Mouse (Mus musculus): ENCODE measurements around the gene Prss56. TPM values are rescaled to one million over a fixed set of nuclear protein-coding genes. Genes with fewer than 3 reads are reported as not detected.
A peak's percentile ranks its signal among the peaks of the same experiment; 100 is the strongest.

The Prss56 gene
- not detected for total RNA-seq (2021)

DNA sequence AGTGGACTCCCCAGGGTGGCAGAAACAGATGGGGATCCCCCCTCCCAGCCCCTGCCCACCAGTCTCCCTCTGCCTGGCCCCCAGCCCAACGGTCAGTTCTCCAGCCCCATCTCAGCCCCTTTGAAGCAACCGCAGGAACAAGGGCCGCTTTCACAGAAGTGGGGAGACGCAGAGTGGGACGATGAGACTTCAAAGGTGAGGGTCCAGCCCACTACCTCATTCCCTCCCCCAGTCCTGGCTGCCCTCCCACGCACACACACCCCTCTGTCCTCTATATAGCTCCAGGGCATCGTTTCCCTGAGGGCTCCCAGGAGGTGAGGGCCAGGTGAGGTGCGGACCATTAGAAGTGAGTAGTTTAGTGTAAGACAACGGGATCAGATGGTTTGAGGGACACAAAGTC, at the start of gene Prss56:
TSS of gene Prss56 (plus strand) at position 301 of the 400 bp plus-strand sequence.
- intact Hi-C loops (cut with DNase I): no loop called here
- DNase-seq (ENCODE audit: low spot score): no peak

DNA sequence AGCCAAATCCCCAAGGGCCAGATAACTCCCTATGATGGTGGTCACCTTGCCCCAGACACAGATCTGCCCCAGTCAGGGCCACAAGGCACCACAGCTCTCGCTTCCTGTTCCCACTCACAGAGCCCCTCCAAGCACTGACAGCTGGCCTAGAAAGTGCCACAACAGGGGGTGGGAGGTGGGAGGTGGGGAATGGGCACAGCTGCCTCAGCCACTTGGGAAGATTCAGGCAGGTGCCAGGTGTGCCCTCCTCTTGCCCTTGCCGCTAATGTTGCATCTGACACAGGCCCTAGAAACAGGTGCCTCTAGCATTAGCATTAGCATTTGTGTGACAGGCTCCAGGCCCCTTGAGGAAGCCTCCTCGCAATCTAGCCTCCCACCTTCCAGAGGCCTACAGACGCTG, 41.6 kb upstream of the Prss56 start:
- intact Hi-C loops (cut with DNase I): no loop called here
- no peak for DNase-seq (ENCODE audit: low spot score)

DNA sequence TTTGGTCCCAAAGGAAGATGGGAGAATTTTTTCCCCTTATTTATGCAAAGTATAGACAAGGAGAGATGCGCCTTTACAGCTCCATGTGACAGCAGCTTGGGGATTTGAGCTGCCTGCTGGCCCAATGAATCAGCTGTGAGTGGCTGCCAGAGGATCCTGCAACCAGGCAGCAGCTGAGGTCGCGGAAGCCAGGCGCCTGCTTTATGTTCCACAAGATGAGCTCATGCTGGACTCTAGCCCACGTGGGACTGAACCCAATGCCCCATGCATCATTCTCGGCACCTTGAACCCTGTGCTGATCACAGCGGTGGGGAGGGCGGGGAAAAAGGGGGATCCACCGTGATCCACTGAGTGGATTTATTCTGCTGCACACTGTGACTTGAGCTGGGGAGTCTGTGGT, 40.7 kb upstream of the Prss56 start:
- intact Hi-C loops (cut with DNase I): no loop called here
- DNase-seq (ENCODE audit: low spot score): no peak

DNA sequence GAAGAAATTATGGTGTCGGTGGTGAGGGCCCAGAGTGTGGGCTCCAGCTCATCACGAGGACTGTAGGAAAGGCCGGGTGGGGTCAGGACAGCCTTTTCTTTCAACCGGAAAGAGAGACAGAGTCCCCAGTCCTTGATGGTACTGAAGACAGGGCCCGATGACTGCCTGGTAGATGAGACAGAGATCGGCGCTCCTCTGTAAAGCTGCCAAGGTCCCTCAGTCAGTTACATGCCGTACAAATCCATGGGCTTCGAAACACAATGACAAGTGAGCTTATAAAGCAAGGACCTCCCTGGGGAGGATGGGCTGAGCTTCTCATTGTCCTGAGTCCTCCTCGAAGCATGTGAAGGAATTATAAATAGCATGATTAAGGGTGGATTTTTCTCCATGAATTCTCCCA, 40.0 kb upstream of the Prss56 start:
- DNase-seq (ENCODE audit: low spot score): no peak
- intact Hi-C loops (cut with DNase I): no loop called here

DNA sequence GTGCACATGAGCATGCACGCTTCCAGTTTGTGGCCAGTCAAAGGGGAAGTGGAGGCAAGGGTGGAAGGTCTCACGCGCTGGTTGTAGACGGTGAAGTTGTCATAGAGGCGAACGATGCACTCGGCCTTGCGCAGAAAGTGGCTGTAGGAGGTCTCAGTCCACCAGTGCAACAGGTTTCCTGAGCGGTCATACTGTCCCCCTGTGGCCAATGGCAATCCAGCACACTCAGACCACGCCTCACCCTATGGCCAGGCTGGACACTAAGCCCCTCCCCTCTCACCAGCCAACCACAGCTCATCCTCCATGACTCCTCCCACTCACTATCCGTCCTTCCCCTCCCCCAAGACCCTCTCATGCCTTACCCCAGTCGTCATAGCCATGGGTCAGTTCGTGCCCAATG, 33.7 kb upstream of the Prss56 start:
- intact Hi-C loops (cut with DNase I): no loop called here

DNA sequence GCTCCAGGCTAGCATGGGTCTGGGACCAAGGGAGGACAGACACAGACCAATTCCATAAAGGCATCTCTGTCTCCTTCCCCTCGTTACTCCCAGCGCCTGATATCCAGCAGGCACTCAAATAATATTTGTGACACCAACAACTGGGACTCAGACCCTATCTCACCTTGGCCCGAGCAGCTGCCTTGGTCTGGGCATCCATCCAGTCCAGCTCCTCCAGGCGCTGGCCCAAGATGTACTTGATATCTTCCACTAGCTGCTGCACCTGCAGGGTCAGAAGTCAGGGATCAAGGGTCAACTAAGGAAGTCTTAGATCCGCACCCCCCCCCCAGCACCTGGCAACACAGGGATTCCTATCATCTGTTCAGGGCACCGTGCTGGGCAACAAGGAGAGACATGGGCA, 31.8 kb upstream of the Prss56 start:
- no peak for DNase-seq (ENCODE audit: low spot score)
- intact Hi-C loops (cut with DNase I): no loop called here

More for the DNA sequence above, 33.7 kb upstream of the Prss56 start:
- DNase-seq (ENCODE audit: low spot score): no peak

DNA sequence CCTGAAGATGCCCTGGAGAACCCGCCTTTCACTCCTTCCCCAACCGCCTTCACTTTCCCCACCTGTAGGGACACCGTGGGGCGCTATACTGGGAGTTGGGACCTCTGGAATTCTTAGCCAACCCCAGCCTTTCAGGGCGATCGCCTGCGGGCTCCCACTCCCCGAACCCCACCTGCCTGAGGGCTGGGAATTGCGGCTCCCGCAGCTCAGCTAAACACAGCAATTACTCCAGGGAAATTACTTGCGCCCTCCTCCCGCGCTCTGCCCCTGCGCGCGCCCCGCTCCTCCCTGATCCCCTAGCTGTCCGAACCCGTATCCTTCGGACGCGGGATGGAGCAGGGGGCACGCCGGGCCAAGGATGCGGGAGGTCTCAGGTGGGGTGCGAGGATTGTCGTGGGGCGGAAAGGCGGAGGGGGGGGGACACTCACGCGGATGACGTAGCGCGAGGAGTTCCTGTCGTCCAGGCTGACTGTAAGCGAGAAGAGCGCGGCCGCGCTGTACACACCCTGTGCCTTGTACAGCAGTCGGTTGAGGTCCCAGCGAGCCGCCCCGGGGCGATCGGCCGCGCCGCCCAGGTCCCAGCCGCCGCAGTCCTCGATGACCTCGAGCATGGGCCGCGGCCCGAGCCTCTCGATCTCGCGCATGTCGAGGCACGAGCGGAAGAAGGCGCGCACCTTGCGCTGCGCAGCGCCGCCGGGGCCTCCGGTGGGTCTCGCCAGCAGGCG, 29.2 kb upstream of the Prss56 start:
- intact Hi-C loops (cut with DNase I): no loop called here
- DNase-seq (ENCODE audit: low spot score): no peak

DNA sequence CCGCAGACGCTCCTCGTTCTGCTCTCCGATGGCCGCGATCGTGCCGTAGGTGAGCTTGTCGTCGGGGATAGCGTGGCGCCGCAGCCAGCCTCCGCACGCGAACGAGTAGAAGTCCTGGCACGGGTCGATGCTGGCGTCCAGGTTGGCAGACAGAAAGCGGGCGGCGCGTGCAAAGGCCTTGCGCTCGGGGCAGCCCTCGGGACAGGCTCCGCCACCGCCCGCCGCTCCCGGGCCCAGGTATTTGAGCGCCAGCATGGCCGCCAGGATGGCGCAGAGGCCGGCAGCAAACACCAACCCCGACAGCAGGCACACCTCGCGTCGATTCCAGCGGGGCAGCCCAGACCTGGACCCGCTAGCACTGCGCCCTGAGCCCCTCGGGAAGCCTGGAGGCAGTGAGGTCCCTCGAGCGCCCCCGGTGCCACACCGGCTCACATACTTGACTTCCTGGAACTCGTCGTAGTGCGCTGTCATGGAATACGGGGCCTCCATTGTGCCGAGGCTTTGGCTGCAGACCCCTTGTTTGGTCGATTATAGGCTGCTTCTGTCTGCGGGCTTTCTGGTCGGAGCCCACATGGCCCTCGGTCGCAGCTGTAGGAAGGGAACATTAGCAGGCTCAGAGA, 28.5 kb upstream of the Prss56 start:
- DNase-seq (ENCODE audit: low spot score): no peak
- intact Hi-C loops (cut with DNase I): no loop called here

DNA sequence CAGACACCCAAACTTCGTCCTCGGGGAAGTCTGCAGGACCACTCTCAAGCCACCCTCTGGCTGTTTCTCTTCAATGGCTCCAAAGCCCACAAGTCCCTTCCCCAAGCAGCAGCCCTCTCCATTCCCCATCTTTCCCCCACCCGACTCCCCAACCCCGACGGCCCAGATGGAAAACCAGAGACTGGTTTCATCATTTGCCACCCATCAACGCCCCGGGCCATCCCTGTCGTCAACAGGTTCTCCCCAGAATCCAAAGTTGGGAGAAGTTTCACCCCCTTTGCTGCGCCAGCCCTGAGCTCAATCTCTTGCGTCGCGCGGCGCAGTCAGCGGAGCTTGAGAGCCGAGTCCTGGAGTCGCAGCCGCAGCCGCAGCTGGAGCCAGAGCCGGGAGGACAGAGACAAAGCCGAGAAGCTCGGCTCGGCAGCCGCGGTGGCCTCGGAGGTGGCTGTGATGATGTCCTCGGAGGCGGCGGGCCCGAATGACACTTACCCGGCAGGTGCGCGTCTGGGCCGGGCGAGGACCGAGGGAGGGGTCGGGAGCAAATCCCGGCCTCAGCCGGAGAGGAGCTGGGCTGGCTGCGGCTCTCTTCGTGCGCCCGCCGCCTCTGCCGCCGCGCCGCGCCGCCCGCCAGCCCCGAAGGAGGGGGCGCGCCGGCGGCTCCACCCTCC, 27.4 kb upstream of the Prss56 start:
- no peak for DNase-seq (ENCODE audit: low spot score)
- intact Hi-C loops (cut with DNase I): no loop called here

DNA sequence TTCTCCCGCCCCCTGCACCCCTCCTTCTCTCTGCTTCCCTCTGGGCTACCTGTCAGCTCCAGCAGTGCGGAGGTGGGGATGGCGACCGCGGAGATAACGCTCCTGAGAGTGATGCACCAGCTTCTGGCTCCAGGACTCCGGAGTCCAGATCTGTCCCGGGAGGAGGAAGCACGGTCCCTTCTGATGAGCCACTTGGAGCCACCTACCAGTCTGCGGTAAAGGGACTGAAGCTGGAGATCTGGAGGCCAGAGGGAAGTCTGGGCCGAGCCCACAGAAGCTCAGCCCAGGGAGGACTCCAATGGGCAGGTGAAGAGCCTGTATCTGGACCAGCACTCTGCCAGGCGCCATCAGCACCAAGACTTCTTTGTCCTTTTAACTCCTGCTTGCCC, 26.9 kb upstream of the Prss56 start, which contains the start of gene Ecel1:
TSS of gene Ecel1 (minus strand) at position 323 of the 389 bp plus-strand sequence.
- intact Hi-C loops (cut with DNase I): no loop called here
- no peak for DNase-seq (ENCODE audit: low spot score)

DNA sequence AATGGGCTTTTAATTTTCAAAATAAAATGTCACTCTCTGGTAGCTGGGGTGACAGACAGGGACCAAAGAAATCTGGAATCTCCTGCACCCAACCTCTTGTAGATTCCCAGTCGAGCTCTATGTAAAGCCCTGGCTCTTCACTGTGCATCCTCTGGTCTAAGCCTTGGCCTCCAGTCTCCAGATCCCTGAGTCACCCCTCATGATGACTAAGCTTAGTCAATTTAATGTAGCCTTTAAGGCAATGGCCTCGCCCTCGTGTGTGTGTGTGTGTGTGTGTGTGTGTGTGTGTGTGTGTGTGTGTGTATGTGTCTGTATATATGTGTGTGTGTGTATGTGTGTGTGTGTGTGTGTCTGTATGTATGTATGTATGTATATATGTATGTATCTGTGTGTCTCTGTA, 23.7 kb upstream of the Prss56 start:
- DNase-seq (ENCODE audit: low spot score): no peak
- intact Hi-C loops (cut with DNase I): no loop called here

DNA sequence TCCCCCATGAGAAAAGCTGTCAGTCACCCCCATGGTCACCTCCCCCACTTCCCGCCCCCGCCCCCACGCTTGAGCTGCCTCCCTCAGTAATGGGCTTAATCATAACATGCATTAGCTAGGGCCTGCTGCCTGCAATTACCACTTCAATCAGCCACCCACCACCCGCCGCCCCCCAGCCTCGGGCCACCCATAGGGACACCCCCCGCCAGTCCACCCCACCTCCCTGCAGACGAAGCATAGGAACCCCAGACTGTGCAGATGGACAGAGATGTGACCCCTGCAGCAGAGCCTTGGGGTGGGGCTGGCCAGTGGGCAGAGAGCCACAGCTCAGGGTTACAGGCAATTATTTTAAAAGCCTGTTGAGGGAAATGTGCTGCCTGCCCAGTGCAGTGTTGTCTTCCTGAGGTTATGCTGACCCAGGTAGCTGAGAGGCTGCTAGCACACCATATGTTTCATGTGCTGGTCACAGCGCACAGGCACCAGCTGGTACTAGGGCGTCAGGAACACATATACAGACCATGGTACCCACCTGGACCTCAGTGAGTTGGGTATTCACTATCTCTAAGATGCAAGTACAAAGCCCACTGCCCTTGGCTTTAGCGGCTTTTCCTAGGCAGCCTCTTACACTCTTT, 18.8 kb upstream of the Prss56 start:
- no peak for DNase-seq (ENCODE audit: low spot score)
- intact Hi-C loops (cut with DNase I): no loop called here

DNA sequence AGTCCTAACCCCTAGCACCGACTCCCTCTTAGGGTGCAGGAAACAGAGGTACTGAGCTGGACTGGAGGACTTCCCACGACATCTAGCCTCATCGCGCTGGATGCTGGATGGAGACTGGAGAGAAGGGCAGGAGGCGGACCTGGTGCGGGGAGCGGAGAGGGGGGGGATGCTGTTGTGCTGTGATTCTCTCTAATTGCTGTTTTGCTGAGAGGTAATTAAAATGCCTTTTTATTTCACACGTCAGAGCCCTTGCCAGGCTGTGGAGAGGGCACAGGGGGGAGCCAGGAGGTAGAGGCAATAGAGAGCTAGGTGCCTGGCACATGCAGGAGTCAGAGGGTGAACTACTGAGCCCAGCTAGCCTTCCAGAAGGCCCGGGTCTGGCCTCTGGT, 18.3 kb upstream of the Prss56 start:
- DNase-seq (ENCODE audit: low spot score): no peak
- intact Hi-C loops (cut with DNase I): no loop called here

DNA sequence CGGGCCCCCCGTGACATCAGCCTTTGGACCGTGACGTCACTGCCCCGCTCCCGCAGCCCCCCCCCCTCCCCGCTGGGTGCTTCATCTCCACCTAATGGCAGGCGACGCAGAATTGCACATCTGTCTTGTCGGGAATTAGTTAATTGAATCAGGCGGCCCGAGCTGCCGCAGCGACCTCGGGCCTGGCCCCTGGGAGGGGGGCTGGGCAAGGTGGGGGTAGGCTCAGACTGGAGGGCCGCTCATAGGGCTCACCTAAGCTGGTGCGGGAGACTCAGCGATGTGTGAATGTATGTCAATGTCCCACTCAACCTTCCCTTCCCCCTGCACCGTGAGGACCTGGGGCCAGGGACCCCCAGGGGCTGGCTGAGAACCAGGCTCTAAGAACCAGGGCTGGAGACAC, 12.7 kb upstream of the Prss56 start:
- DNase-seq (ENCODE audit: low spot score): no peak
- intact Hi-C loops (cut with DNase I): no loop called here

DNA sequence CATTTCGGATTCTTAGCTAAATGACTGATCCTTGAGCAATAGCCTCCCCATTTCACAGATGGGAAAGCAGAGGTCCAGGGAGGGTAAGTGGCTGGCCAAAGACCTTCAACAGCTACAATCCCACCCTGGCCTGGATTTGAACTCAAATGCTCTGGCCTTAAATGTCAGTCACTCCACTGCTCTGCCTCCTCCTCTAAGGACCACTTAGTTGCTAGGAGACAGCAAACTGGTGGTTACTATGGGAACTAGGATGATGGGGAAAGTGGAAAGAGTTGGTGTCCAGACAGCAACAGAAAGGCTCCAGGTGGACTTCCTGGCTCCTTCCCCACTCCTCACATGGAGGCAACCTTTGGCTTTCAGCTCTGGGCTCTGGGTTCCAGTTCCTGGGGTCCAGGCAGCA, 11.8 kb upstream of the Prss56 start:
- intact Hi-C loops (cut with DNase I): no loop called here
- DNase-seq (ENCODE audit: low spot score): no peak

DNA sequence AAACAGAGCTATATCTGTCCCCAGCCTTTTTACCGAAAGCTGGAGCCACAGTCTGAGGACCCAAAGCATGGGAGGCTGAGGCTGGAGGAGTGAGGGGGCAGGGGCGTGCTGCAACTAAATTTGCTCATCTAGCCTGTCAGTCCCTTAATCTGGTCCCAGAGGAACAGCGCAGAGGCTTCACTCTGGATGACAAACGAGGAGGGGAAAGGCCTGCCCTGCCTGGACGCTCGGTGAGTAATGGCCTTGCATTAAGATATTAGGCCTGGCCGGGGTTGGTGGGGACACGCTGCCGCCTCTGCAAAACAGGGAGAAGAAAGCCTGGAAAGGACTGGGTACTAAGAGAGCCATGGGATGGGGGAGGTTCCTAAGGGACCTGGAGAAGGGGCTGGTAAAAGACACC, 10.8 kb upstream of the Prss56 start:
- intact Hi-C loops (cut with DNase I): no loop called here
- no peak for DNase-seq (ENCODE audit: low spot score)

DNA sequence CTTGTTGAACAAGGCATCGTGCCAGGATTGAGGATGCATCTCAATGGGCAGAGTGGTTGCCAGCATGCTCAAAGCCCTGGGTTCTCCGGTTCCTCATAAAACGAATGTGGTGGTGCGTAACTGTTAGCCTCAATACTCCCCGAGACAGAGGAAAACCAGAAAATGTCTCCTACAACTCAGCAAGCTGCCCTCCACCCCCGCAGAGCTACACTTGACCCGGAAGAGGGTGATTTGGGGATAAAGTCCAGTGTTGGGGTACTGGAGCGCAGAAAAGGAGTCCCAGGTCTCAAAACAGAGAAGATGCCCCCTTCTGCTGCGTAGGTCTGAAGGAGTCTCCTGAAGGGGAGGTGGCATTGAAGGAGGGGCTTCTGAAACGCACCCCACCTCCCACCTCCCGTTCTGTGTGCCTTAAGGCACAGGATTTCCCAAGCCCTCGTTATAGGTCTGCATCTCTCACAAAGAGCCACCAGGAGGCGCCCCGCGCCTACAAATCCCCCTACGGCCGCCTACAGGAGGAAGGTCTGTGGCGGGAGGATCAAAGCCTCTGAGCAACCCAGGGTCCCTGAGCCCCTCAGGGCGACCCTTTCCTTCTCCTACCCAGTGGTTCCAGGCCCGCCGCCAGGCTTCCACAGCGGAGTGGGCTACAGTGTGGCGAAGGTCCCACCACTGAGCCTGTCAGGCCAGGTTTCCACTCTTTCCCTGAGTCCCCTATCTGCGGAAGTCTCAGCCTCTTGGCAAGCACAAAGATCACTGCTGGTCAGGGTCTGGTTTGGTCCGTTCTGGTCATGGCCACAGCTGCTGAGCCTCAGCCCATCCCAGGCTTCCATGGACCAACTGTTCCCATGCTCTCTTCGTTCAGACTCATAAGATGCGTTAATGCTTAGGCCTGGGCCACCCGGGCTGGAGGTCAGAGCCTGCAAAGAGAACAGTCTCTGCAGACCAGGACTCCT, 8.8 kb upstream of the Prss56 start:
- intact Hi-C loops (cut with DNase I): loop anchor here (1.0 kb wide), 1 partner anchor 13 kb away; no protein-coding TSS in a partner anchor
- DNase-seq (ENCODE audit: low spot score): peak; percentile 24

DNA sequence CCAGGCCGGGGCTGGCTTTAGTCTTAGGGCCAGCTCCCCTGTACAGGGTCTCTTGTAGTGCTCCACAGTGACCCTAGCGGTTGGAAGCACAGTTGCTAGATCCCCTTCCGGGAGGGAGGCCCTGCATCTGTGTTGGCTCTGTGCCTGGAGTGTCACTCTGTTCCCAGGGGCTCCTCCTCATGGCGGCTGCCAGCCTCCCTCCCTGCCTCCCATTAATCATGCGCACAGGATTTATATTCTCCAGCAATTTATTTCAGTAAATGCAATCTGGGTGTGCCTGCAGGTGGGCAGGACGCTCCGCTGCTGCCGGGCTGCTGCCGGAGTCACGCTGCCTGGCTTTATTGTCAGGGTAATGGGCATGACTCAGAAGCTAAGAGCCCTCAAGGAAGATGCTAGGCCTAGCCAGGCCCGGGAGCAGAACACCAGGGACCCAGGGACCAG, 7.2 kb upstream of the Prss56 start:
- intact Hi-C loops (cut with DNase I): no loop called here

DNA sequence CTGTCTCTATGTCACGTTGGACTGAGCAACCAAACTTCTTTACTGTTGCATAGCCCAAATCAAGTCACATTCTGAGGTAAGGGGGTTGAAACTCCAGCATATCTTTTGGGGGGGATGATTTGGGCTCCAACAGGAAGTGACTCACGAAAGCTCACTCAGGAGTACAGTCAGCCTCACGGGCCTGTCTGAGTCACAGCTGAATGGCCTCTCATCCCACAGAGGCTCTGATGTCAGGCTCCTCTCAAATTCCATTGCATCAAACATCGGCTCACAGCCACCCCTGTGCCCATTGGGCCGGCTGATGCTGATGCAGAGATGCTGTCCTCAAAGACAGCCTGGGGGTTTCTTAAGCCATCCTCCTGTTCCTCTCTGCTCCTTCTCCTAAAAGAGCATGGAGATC, 2.2 kb upstream of the Prss56 start:
- intact Hi-C loops (cut with DNase I): no loop called here
- DNase-seq (ENCODE audit: low spot score): no peak

More for the DNA sequence above, 7.2 kb upstream of the Prss56 start:
- DNase-seq (ENCODE audit: low spot score): peak; percentile 20
